Mouse (Mus musculus) stomach, postnatal 0 days (tissue): ENCODE results near the gene Ptprf.

ENCODE experiments used
- CTCF ChIP-seq: IDR thresholded peaks from 2 replicates; pipeline ENCODE4 v1.5.1; 2016; ENCODE audit warnings: antibody characterized with exemption, low read depth, mild to moderate bottlenecking, moderate library complexity
- EP300 ChIP-seq: optimal IDR thresholded peaks from 2 replicates; pipeline ENCODE3; 2016; ENCODE audit warnings: antibody characterized with exemption

GRCm38 (mm10) chr4:118260551-118261267 is 30.5 kb downstream of the Ptprf start:
- TF ChIP-seq CTCF (no peak), EP300 (no peak)
